Mouse (Mus musculus): ENCODE measurements around the gene Tuba8. TPM values are rescaled to one million over a fixed set of nuclear protein-coding genes. Genes with fewer than 3 reads are reported as not detected.

Tuba8 gene
- total RNA-seq (2023; ENCODE audit: inconsistent age) = not detected in 4 replicates

GRCm38 (mm10) chr6:121210149-121210925 lies at the start of gene Tuba8:
TSS of gene Tuba8 (plus strand) at chr6:121210696.

GRCm38 (mm10) chr6:121183414-121184173 lies 26.9 kb upstream of the Tuba8 start, which contains the start of gene Pex26:
TSS of gene Pex26 (plus strand) at chr6:121183667.

GRCm38 (mm10) chr6:121245127-121246036 lies 34.9 kb downstream of the Tuba8 start, which contains the start of gene Usp18:
TSS of gene Usp18 (plus strand) at chr6:121245906.

Other genes with a start within 250 kb of the Tuba8 start
- 20.2 to 28.5 TPM (median 26.1 TPM) in 4 replicates for gene Mical3, start 79.7 kb upstream of the Tuba8 start, total RNA-seq (2023; ENCODE audit: inconsistent age)
- 6.8 to 8.1 TPM (median 7.7 TPM) in 4 replicates for gene Pex26, start 27.0 kb upstream of the Tuba8 start, total RNA-seq (2023; ENCODE audit: inconsistent age)
- 3.3 to 13.0 TPM (median 9.0 TPM) in 4 replicates for gene Usp18, start 35.2 kb downstream of the Tuba8 start, total RNA-seq (2023; ENCODE audit: inconsistent age)
- 0.21 to 0.35 TPM in 2 of 4 replicates, not detected in the others for gene Slc6a13, start 89.5 kb downstream of the Tuba8 start, total RNA-seq (2023; ENCODE audit: inconsistent age)
- gene Slc6a12, start 132.4 kb downstream of the Tuba8 start, total RNA-seq (2023; ENCODE audit: inconsistent age) = 0.61 TPM in 1 of 4 replicates, not detected in the others